Mouse (Mus musculus): ENCODE measurements at regions not wholly inside any gene's neighbourhood (a gene's known extent, or its start where the extent isn't known, plus 50 kb on each side); places are given as distances from the start of the nearest gene placed in this dataset.
"Not testable (repeated sequence)": the region's sequence is repeated elsewhere in the genome, so short reads cannot be mapped to it uniquely, and the experiment has no call there.

GRCm38 (mm10) chr9:15420677-15421076, 63.1 kb upstream of the Cep295 start:
- no peak overlapping the region for H3K27ac ChIP-seq
- H3K4me1 ChIP-seq (replicated peaks), result peaks cover 13% of the 10 kb centered on the region; the same call in 1 of the 2 replicates
- ATAC-seq, result peak; percentile 28
- no peaks in the 10 kb centered on the region for H3K27me3 ChIP-seq
- H3K9me3 ChIP-seq, result no peaks in the 10 kb centered on the region
- H3K9ac ChIP-seq (replicated peaks), result no peak overlapping the region
- no peak overlapping the region for H3K4me3 ChIP-seq (replicated peaks)
- no peak overlapping the region for H3K4me2 ChIP-seq (replicated peaks)
- WGBS, result 52% methylated on average over 4 of the region's 4 CpGs
- H3K36me3 ChIP-seq, result no peaks in the 10 kb centered on the region

- H3K9me3 ChIP-seq, result no peaks in the 10 kb centered on the region
- peak overlapping the region; percentile 5 for H3K27ac ChIP-seq
- no peaks in the 10 kb centered on the region for H3K36me3 ChIP-seq
- no peak overlapping the region for H3K9ac ChIP-seq (replicated peaks)
- H3K4me2 ChIP-seq (replicated peaks), result peak overlapping the region; percentile 0; the same call in 1 of the 2 replicates
- ATAC-seq, result peak; percentile 85
- H3K27me3 ChIP-seq, result no peaks in the 10 kb centered on the region
- peaks cover 13% of the 10 kb centered on the region; the same call in 1 of the 2 replicates for H3K4me1 ChIP-seq (replicated peaks)
- H3K4me3 ChIP-seq (replicated peaks), result no peak overlapping the region
- 17% methylated on average over 10 of the region's 10 CpGs for WGBS
These were observed 64.3 kb upstream of the Cep295 start for GRCm38 (mm10) chr9:15421864-15422263.

- not testable (repeated sequence) for H3K9me3 ChIP-seq; H3K4me3 ChIP-seq (replicated peaks); H3K27ac ChIP-seq; H3K4me1 ChIP-seq (replicated peaks); H3K36me3 ChIP-seq; ATAC-seq; H3K4me2 ChIP-seq (replicated peaks); H3K27me3 ChIP-seq; H3K9ac ChIP-seq (replicated peaks)
- WGBS, result 69% methylated on average over 11 of the region's 11 CpGs
These were observed 59.0 kb upstream of the Smco4 start for GRCm38 (mm10) chr9:15434279-15434678.

- no peak for ATAC-seq
- WGBS, result 74% methylated on average over 4 of the region's 4 CpGs
- H3K9me3 ChIP-seq, result no peaks in the 10 kb centered on the region
These were observed 53.8 kb upstream of the Smco4 start for GRCm38 (mm10) chr9:15439319-15439980.

GRCm38 (mm10) chr9:15442131-15442530, 51.1 kb upstream of the Smco4 start:
- Histone ChIP-seq H3K27me3 (no peaks in the 10 kb centered on the region), H3K36me3 (no peaks in the 10 kb centered on the region), H3K9ac (replicated peaks) (no peak overlapping the region), H3K4me2 (replicated peaks) (no peak overlapping the region), H3K9me3 (no peaks in the 10 kb centered on the region), H3K4me3 (replicated peaks) (no peak overlapping the region), H3K4me1 (replicated peaks) (no peaks in the 10 kb centered on the region), H3K27ac (no peak overlapping the region)
- no peak for ATAC-seq
- WGBS, result 90% methylated on average over 4 of the region's 4 CpGs

More at GRCm38 (mm10) chr9:15439319-15439980, 53.8 kb upstream of the Smco4 start:
- no peak overlapping the region for H3K4me3 ChIP-seq (replicated peaks)
- no peak overlapping the region for H3K4me2 ChIP-seq (replicated peaks)
- H3K27me3 ChIP-seq, result no peaks in the 10 kb centered on the region
- no peak overlapping the region for H3K27ac ChIP-seq
- no peaks in the 10 kb centered on the region for H3K36me3 ChIP-seq
- no peak overlapping the region for H3K9ac ChIP-seq (replicated peaks)
- H3K4me1 ChIP-seq (replicated peaks), result no peaks in the 10 kb centered on the region
